Mouse (Mus musculus): ENCODE results near the gene Vars.

DNA sequence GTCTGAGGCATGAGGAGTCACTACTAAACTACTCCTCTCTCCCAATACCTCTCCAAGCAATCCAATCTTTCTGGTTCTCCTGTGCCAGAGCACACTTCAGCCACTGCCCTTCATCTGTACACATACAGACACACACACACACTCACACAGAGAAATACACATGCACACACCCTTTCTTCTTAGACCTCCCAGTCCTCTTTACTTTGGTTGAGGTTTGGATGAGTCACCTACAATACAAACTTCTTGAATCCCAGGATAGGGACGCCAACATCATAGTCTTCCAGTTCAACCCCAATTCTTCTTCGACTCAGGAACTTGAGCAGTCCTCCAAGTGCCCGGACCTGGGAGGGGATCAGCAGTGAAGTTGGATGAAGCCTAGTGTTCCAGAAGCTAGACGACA is 43.0 kb downstream of the Vars start:
- TF ChIP-seq CTCF (IDR thresholded peaks at IDR 0.05; ENCODE audit: control insufficient read depth, insufficient read depth, insufficient replicate concordance, low read depth, low read length) (no peak), POLR2A (IDR thresholded peaks at IDR 0.05; ENCODE audit: control insufficient read depth, low read depth, low read length) (no peak)
